Mouse (Mus musculus): Measurements from ENCODE around the gene Rpl14.
"Not testable (repeated sequence)": the region's sequence is repeated elsewhere in the genome, so short reads cannot be mapped to it uniquely, and the experiment has no call there.

Gene Rpl14

GRCm38 (mm10) chr9:120570741-120571592 is at the start of gene Rpl14:
Gene Rpl14 (plus strand): TSS chr9:120571444.
- peak; percentile 95 for DNase-seq (ENCODE audit: low read depth, low spot score)

- no peak for DNase-seq (ENCODE audit: low read depth, low spot score)
Measured at GRCm38 (mm10) chr9:120527270-120527669, 44.0 kb upstream of the Rpl14 start.

- no peak for DNase-seq (ENCODE audit: low read depth, low spot score)
Measured at GRCm38 (mm10) chr9:120527919-120528318, 43.3 kb upstream of the Rpl14 start.

- no peak for DNase-seq (ENCODE audit: low read depth, low spot score)
Measured at GRCm38 (mm10) chr9:120528815-120529510, 42.3 kb upstream of the Rpl14 start.

GRCm38 (mm10) chr9:120530471-120530870 is 40.8 kb upstream of the Rpl14 start:
- DNase-seq (ENCODE audit: low read depth, low spot score) = no peak

- DNase-seq (ENCODE audit: low read depth, low spot score) = no peak
Measured at GRCm38 (mm10) chr9:120532062-120532461, 39.2 kb upstream of the Rpl14 start.

- no peak for DNase-seq (ENCODE audit: low read depth, low spot score)
Measured at GRCm38 (mm10) chr9:120532691-120533090, 38.6 kb upstream of the Rpl14 start.

- not testable (repeated sequence) for DNase-seq (ENCODE audit: low read depth, low spot score)
Measured at GRCm38 (mm10) chr9:120533446-120533950, 37.7 kb upstream of the Rpl14 start.

GRCm38 (mm10) chr9:120539662-120540251 is 31.5 kb upstream of the Rpl14 start, which contains the start of gene Entpd3:
Gene Entpd3 (plus strand): TSS chr9:120539818.
- DNase-seq (ENCODE audit: low read depth, low spot score) = no peak

GRCm38 (mm10) chr9:120541411-120541810 is 29.8 kb upstream of the Rpl14 start:
- DNase-seq (ENCODE audit: low read depth, low spot score) = no peak

- DNase-seq (ENCODE audit: low read depth, low spot score) = no peak
Measured at GRCm38 (mm10) chr9:120542241-120542640, 29.0 kb upstream of the Rpl14 start.

- no peak for DNase-seq (ENCODE audit: low read depth, low spot score)
Measured at GRCm38 (mm10) chr9:120545994-120546393, 25.2 kb upstream of the Rpl14 start.

GRCm38 (mm10) chr9:120546482-120546881 is 24.8 kb upstream of the Rpl14 start:
- DNase-seq (ENCODE audit: low read depth, low spot score) = no peak

GRCm38 (mm10) chr9:120547026-120547668 is 24.1 kb upstream of the Rpl14 start:
- DNase-seq (ENCODE audit: low read depth, low spot score) = no peak

- no peak for DNase-seq (ENCODE audit: low read depth, low spot score)
Measured at GRCm38 (mm10) chr9:120550778-120551177, 20.5 kb upstream of the Rpl14 start.

- no peak for DNase-seq (ENCODE audit: low read depth, low spot score)
Measured at GRCm38 (mm10) chr9:120563590-120563989, 7.7 kb upstream of the Rpl14 start.

GRCm38 (mm10) chr9:120564247-120564646 is 7.0 kb upstream of the Rpl14 start:
- no peak for DNase-seq (ENCODE audit: low read depth, low spot score)

- no peak for DNase-seq (ENCODE audit: low read depth, low spot score)
Measured at GRCm38 (mm10) chr9:120566384-120566783, 4.9 kb upstream of the Rpl14 start.

- DNase-seq (ENCODE audit: low read depth, low spot score) = no peak
Measured at GRCm38 (mm10) chr9:120568917-120569316, 2.3 kb upstream of the Rpl14 start.

- DNase-seq (ENCODE audit: low read depth, low spot score) = no peak
Measured at GRCm38 (mm10) chr9:120569721-120570333, 1.4 kb upstream of the Rpl14 start.

- DNase-seq (ENCODE audit: low read depth, low spot score) = no peak
Measured at GRCm38 (mm10) chr9:120570334-120570725, 914 bp upstream of the Rpl14 start.
